Mouse (Mus musculus): ENCODE results near the gene Phactr2. TPM values are rescaled to one million over a fixed set of nuclear protein-coding genes. Genes with fewer than 3 reads are reported as not detected.
"Not testable (repeated sequence)": the region's sequence is repeated elsewhere in the genome, so short reads cannot be mapped to it uniquely, and the experiment has no call there.

Gene Phactr2
- polyA plus RNA-seq, 1 experiment from 2014 or later, result 8.1 TPM

- H3K4me1 ChIP-seq (replicated peaks; ENCODE audit: control insufficient read depth, insufficient read depth, low read length), result peaks cover 3% of the 10 kb centered on the region; the same call in 1 of the 2 replicates
- no peaks in the 10 kb centered on the region for H3K9me3 ChIP-seq (ENCODE audit: control insufficient read depth, low read length)
- no peak for ATAC-seq
- H3K9ac ChIP-seq (replicated peaks; ENCODE audit: low read depth, low read length), result no peak overlapping the region
- no peak overlapping the region for H3K27ac ChIP-seq (ENCODE audit: low read length)
- H3K4me2 ChIP-seq (ENCODE audit: low read length), result no peak overlapping the region
- no peaks in the 10 kb centered on the region for H3K36me3 ChIP-seq (ENCODE audit: control insufficient read depth, insufficient read depth)
- H3K4me3 ChIP-seq (replicated peaks; ENCODE audit: low read length), result no peak overlapping the region
- H3K27me3 ChIP-seq (replicated peaks; ENCODE audit: control insufficient read depth, insufficient read depth, low read length), result no peaks in the 10 kb centered on the region
- 44% methylated on average over 3 of the region's 3 CpGs for WGBS
These were observed 264.7 kb downstream of the Phactr2 start for GRCm38 (mm10) chr10:13209506-13209905.

GRCm38 (mm10) chr10:13209061-13209460, 265.2 kb downstream of the Phactr2 start:
- H3K4me3 ChIP-seq (replicated peaks; ENCODE audit: low read length), result no peak overlapping the region
- 0 out of 2 replicates have a peak, but pooled peaks have one; percentile 26 for ATAC-seq
- 74% methylated on average over 4 of the region's 4 CpGs for WGBS

GRCm38 (mm10) chr10:13201741-13202293, 272.4 kb downstream of the Phactr2 start:
- Histone ChIP-seq H3K4me1 (replicated peaks; ENCODE audit: control insufficient read depth, insufficient read depth, low read length) (no peaks in the 10 kb centered on the region), H3K4me3 (replicated peaks; ENCODE audit: low read length) (no peak overlapping the region), H3K4me2 (ENCODE audit: low read length) (no peak overlapping the region), H3K27me3 (replicated peaks; ENCODE audit: control insufficient read depth, insufficient read depth, low read length) (no peaks in the 10 kb centered on the region), H3K9me3 (ENCODE audit: control insufficient read depth, low read length) (no peaks in the 10 kb centered on the region), H3K9ac (replicated peaks; ENCODE audit: low read depth, low read length) (no peak overlapping the region), H3K36me3 (ENCODE audit: control insufficient read depth, insufficient read depth) (no peaks in the 10 kb centered on the region), H3K27ac (ENCODE audit: low read length) (no peak overlapping the region)
- no peak for ATAC-seq
- whole genome bisulfite sequencing, result 95% methylated on average over 6 of the region's 6 CpGs

More at GRCm38 (mm10) chr10:13209061-13209460, 265.2 kb downstream of the Phactr2 start:
- Histone ChIP-seq H3K36me3 (ENCODE audit: control insufficient read depth, insufficient read depth) (no peaks in the 10 kb centered on the region), H3K4me2 (ENCODE audit: low read length) (no peak overlapping the region), H3K9ac (replicated peaks; ENCODE audit: low read depth, low read length) (no peak overlapping the region), H3K9me3 (ENCODE audit: control insufficient read depth, low read length) (no peaks in the 10 kb centered on the region), H3K27ac (ENCODE audit: low read length) (no peak overlapping the region), H3K27me3 (replicated peaks; ENCODE audit: control insufficient read depth, insufficient read depth, low read length) (no peaks in the 10 kb centered on the region), H3K4me1 (replicated peaks; ENCODE audit: control insufficient read depth, insufficient read depth, low read length) (peaks cover 3% of the 10 kb centered on the region; the same call in 1 of the 2 replicates)

DNA sequence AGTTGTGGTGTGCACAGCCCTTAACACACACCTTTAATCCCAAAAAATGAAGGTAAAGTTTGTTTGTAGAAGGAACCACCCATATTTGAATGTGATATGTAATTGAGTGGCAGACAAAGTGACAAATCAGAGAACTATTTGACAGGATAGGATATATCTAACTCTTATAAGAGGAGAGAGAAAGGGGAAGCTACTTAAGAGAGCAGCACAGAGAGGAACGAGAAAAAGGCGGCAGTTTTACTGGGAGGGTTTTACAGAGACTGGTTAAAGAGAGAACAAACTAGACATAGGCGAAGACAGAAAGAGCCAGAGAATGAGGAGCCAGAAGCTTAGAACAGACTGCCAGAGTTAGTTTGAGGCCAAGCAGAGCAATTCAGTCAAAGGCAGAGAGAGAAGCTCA, 273.4 kb downstream of the Phactr2 start:
- Histone ChIP-seq H3K4me1 (replicated peaks; ENCODE audit: control insufficient read depth, insufficient read depth, low read length) (no peaks in the 10 kb centered on the region), H3K27ac (ENCODE audit: low read length) (no peak overlapping the region), H3K9ac (replicated peaks; ENCODE audit: low read depth, low read length) (no peak overlapping the region), H3K4me3 (replicated peaks; ENCODE audit: low read length) (no peak overlapping the region), H3K9me3 (ENCODE audit: control insufficient read depth, low read length) (no peaks in the 10 kb centered on the region), H3K4me2 (ENCODE audit: low read length) (no peak overlapping the region), H3K27me3 (replicated peaks; ENCODE audit: control insufficient read depth, insufficient read depth, low read length) (no peaks in the 10 kb centered on the region), H3K36me3 (ENCODE audit: control insufficient read depth, insufficient read depth) (no peaks in the 10 kb centered on the region)
- WGBS, result 95% methylated on average over 3 of the region's 3 CpGs
- no peak for ATAC-seq

DNA sequence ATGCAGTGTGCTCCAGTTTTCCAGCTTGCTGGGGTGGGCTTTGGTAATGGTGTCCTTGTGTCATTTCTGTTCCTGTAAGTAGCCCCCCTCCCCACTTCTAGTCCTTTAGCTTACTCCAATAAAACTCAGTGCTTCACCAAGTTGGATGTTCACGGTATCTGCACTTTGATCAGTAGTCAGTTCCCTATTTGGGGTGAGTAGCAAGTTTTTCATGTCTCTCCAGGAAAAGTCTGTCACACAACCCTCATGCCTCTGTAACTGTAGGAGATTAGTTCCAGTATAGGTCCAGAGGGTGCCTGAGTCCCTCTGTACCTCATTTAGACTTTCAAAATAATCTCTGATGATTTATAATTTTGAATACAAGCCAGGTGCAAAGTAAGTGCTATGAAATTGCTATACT, 275.0 kb downstream of the Phactr2 start:
- ATAC-seq, result no peak
- H3K9me3 ChIP-seq (ENCODE audit: control insufficient read depth, low read length), result no peaks in the 10 kb centered on the region
- H3K4me2 ChIP-seq (ENCODE audit: low read length), result no peak overlapping the region
- H3K27me3 ChIP-seq (replicated peaks; ENCODE audit: control insufficient read depth, insufficient read depth, low read length), result no peaks in the 10 kb centered on the region
- H3K36me3 ChIP-seq (ENCODE audit: control insufficient read depth, insufficient read depth), result no peaks in the 10 kb centered on the region
- no peaks in the 10 kb centered on the region for H3K4me1 ChIP-seq (replicated peaks; ENCODE audit: control insufficient read depth, insufficient read depth, low read length)
- no peak overlapping the region for H3K4me3 ChIP-seq (replicated peaks; ENCODE audit: low read length)
- WGBS, result 93% methylated on average over 1 of the region's 1 CpGs
- no peak overlapping the region for H3K27ac ChIP-seq (ENCODE audit: low read length)
- no peak overlapping the region for H3K9ac ChIP-seq (replicated peaks; ENCODE audit: low read depth, low read length)

DNA sequence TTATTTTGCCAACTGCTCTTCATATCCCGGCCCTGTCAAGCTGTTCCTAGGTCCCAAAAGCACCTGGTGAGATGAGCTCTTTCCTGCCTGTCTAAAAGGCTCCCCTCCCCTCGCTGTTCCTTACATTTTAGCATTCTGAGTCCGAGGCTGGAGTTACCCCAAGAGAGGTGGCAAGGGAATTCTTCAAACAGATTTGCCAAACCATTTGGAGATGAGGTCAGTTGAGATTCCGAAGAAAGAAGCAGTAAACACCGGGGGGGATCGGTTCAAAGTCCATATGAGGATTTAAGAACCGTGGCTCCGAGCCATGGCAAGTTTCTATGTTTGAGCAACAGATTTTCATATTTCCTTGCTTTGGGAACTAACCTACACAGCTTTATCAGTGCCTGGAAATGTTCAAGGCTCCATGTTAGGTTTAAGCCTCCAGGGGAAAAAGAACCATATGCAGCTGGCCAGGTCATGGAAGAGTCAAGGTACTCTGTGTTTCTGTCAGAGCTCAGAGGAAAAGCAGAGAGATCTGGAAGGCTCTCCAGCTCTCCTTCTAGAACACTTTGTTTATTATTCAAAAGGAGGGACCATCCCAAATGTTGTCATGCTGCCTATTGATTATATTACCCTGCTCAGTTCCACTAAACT, 277.2 kb downstream of the Phactr2 start:
- ATAC-seq, result no peak
- WGBS, result 88% methylated on average over 8 of the region's 8 CpGs

DNA sequence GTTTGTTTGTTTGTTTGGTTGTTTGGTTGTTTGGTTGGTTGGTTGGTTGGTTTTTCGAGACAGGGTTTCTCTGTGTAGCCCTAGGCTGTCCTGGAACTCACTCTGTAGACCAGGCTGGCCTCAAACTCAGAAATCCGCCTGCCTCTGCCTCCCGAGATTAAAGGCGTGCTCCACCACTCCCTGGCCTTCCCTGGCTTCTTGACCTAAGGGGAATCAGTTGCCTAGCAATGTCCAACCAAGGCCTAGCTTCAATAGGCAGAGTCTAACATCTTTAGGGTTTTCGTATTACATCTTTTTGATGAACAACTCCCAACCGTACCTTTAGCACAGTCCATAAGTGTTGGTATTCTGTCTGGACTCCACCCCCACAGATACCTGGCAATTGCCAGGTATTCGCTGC, 280.7 kb downstream of the Phactr2 start:
- WGBS, result 90% methylated on average over 7 of the region's 7 CpGs
- not testable (repeated sequence) for H3K36me3 ChIP-seq (ENCODE audit: control insufficient read depth, insufficient read depth); ATAC-seq; H3K27ac ChIP-seq (ENCODE audit: low read length); H3K9me3 ChIP-seq (ENCODE audit: control insufficient read depth, low read length); H3K4me1 ChIP-seq (replicated peaks; ENCODE audit: control insufficient read depth, insufficient read depth, low read length); H3K9ac ChIP-seq (replicated peaks; ENCODE audit: low read depth, low read length); H3K27me3 ChIP-seq (replicated peaks; ENCODE audit: control insufficient read depth, insufficient read depth, low read length)
- H3K4me2 ChIP-seq (ENCODE audit: low read length), result peak overlapping the region; percentile 82
- H3K4me3 ChIP-seq (replicated peaks; ENCODE audit: low read length), result peak overlapping the region; percentile 93

More for the DNA sequence above, 277.2 kb downstream of the Phactr2 start:
- Histone ChIP-seq H3K27ac (ENCODE audit: low read length) (no peak overlapping the region), H3K4me1 (replicated peaks; ENCODE audit: control insufficient read depth, insufficient read depth, low read length) (peaks cover 5% of the 10 kb centered on the region), H3K4me3 (replicated peaks; ENCODE audit: low read length) (no peak overlapping the region), H3K4me2 (ENCODE audit: low read length) (no peak overlapping the region), H3K9me3 (ENCODE audit: control insufficient read depth, low read length) (no peaks in the 10 kb centered on the region), H3K9ac (replicated peaks; ENCODE audit: low read depth, low read length) (no peak overlapping the region), H3K36me3 (ENCODE audit: control insufficient read depth, insufficient read depth) (no peaks in the 10 kb centered on the region), H3K27me3 (replicated peaks; ENCODE audit: control insufficient read depth, insufficient read depth, low read length) (no peaks in the 10 kb centered on the region)

- Histone ChIP-seq H3K4me2 (ENCODE audit: low read length) (peak within 1 kb of the TSS; percentile 82), H3K4me3 (replicated peaks; ENCODE audit: low read length) (peak within 1 kb of the TSS; percentile 93), H3K27ac (ENCODE audit: low read length) (peak within 1 kb of the TSS; percentile 43; the same call in 1 of the 2 replicates), H3K4me1 (replicated peaks; ENCODE audit: control insufficient read depth, insufficient read depth, low read length) (peaks cover 6% of the 10 kb centered on the region), H3K9me3 (ENCODE audit: control insufficient read depth, low read length) (no peaks in the 10 kb centered on the region), H3K36me3 (ENCODE audit: control insufficient read depth, insufficient read depth) (peaks cover 3% of the 10 kb centered on the region), H3K9ac (replicated peaks; ENCODE audit: low read depth, low read length) (peak within 1 kb of the TSS; percentile 75), H3K27me3 (replicated peaks; ENCODE audit: control insufficient read depth, insufficient read depth, low read length) (no peaks in the 10 kb centered on the region)
- ATAC-seq, result peak; percentile 100
- WGBS, result under 1% methylated on average over 43 of the region's 43 CpGs
These were observed 281.4 kb downstream of the Phactr2 start, which contains the start of gene Ltv1 for GRCm38 (mm10) chr10:13192731-13193351. TSS of gene Ltv1 (minus strand) at chr10:13193168.

DNA sequence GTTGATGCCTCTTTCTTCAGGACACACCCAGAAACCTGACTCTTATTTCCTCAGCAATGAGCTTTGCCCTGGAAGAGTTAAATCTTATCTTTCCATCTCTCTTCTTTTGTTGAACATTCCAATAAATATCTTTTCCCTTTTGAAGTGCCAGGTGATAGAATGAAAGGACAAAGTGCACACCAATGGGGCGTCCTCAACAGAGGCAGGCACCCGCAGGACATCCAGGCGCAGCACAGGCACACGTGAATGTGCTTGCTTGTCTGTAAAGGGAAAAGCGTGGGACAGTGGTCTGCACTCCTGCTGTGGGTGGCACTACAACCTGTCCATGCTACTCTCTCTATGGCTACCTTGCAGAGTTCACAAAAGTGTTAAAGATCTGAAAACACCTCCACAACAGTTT, 284.3 kb downstream of the Phactr2 start:
- no peak overlapping the region for H3K4me3 ChIP-seq (replicated peaks; ENCODE audit: low read length)
- no peaks in the 10 kb centered on the region for H3K9me3 ChIP-seq (ENCODE audit: control insufficient read depth, low read length)
- WGBS, result 92% methylated on average over 5 of the region's 5 CpGs
- H3K27me3 ChIP-seq (replicated peaks; ENCODE audit: control insufficient read depth, insufficient read depth, low read length), result no peaks in the 10 kb centered on the region
- H3K27ac ChIP-seq (ENCODE audit: low read length), result no peak overlapping the region
- peaks cover 8% of the 10 kb centered on the region for H3K36me3 ChIP-seq (ENCODE audit: control insufficient read depth, insufficient read depth)
- no peak overlapping the region for H3K4me2 ChIP-seq (ENCODE audit: low read length)
- ATAC-seq, result no peak
- H3K9ac ChIP-seq (replicated peaks; ENCODE audit: low read depth, low read length), result no peak overlapping the region
- peaks cover 6% of the 10 kb centered on the region for H3K4me1 ChIP-seq (replicated peaks; ENCODE audit: control insufficient read depth, insufficient read depth, low read length)
